Mouse (Mus musculus): ENCODE measurements around the gene Grip1.

Grip1 gene

GRCm38 (mm10) chr10:120136020-120136562 is 682.5 kb downstream of the Grip1 start:
- DNase-seq (ENCODE audit: low spot score) = no peak
